Comparison of ENCODE assay signal across 25 mouse cellular contexts in genomic region chr13:5892684-5893447, GRCm38 (mm10). TPM values are rescaled to one million over a fixed set of nuclear protein-coding genes. Genes with fewer than 3 reads are reported as not detected.
DNase-seq lines count a peak whose midpoint lies in the region; ATAC-seq and TF ChIP-seq lines count a peak whose summit lies in the region.
"Had no signal": no experiment of that assay in that cellular context is flagged by ENCODE, and none has a peak within 500 bp of the region (broad histone marks: within the 10 kb centered on the region; RNA-seq: fewer than 3 reads in every experiment).

No protein-coding gene starts in this region.

- CTCF ChIA-PET in Patski (lab: Charles Lee), result interaction anchor here (1.4 kb wide), 1 partner anchor 32 kb away, joined by 3 read pairs; no protein-coding TSS in a partner anchor

- H3K36me3 ChIP-seq in intestine, postnatal 0 days (ENCODE audit: control insufficient read depth, insufficient read depth), result no peaks in the 10 kb centered on the region
- H3K36me3 ChIP-seq: forebrain, embryonic 10.5 days; heart, embryonic 13.5 days; limb, embryonic 13.5 days; liver, embryonic 12.5 days; midbrain, embryonic 13.5 days had no signal

- no peaks in the 10 kb centered on the region for H3K4me1 ChIP-seq in intestine, postnatal 0 days (replicated peaks; ENCODE audit: control insufficient read depth, insufficient read depth, low read length)
- H3K4me1 ChIP-seq: limb, embryonic 13.5 days; liver, embryonic 12.5 days; midbrain, embryonic 13.5 days had no signal

- POLR2A ChIA-PET in Patski (lab: Charles Lee), result interaction anchor here (0.7 kb wide), 1 partner anchor 57 kb away, joined by 5 read pairs; no protein-coding TSS in a partner anchor

- no peak overlapping the region for H3K27ac ChIP-seq in intestine, postnatal 0 days (ENCODE audit: low read depth, low read length)
- H3K27ac ChIP-seq: forebrain, embryonic 10.5 days; gastrocnemius, adult 2 months; heart, embryonic 13.5 days; layer of hippocampus, adult 2 months; limb, embryonic 13.5 days; liver, embryonic 12.5 days; midbrain, embryonic 13.5 days had no signal

- H3K4me3 ChIP-seq in intestine, postnatal 0 days (ENCODE audit: low read depth, low read length), result no peak overlapping the region
- H3K4me3 ChIP-seq: forebrain, embryonic 10.5 days; gastrocnemius, adult 2 months; heart, embryonic 13.5 days; layer of hippocampus, adult 2 months; limb, embryonic 13.5 days; liver, embryonic 12.5 days; megakaryocyte, embryonic 14.5 days; midbrain, embryonic 13.5 days had no signal

- whole genome bisulfite sequencing in intestine, postnatal 0 days, result 48% methylated on average over 9 of the region's 9 CpGs

- no peak overlapping the region for H3K4me2 ChIP-seq in intestine, postnatal 0 days (replicated peaks; ENCODE audit: low read depth)
- H3K4me2 ChIP-seq: heart, embryonic 13.5 days; limb, embryonic 13.5 days; liver, embryonic 12.5 days; midbrain, embryonic 13.5 days had no signal

- no peaks in the 10 kb centered on the region for H3K27me3 ChIP-seq in Patski
- H3K27me3 ChIP-seq in intestine, postnatal 0 days (replicated peaks; ENCODE audit: control insufficient read depth, insufficient read depth, low read length), result no peaks in the 10 kb centered on the region
- H3K27me3 ChIP-seq: heart, embryonic 13.5 days; limb, embryonic 13.5 days; liver, embryonic 12.5 days; megakaryocyte, embryonic 14.5 days; midbrain, embryonic 13.5 days had no signal

- in situ Hi-C loops in Patski (cut with MboI; ENCODE audit: low pct_unique_long_range_greater_than_20kb), result loop anchor here (5.0 kb wide), 1 partner anchor 99 kb away; no protein-coding TSS in a partner anchor

- no peaks in the 10 kb centered on the region for H3K9me3 ChIP-seq in intestine, postnatal 0 days (ENCODE audit: control insufficient read depth)
- H3K9me3 ChIP-seq: forebrain, embryonic 10.5 days; heart, embryonic 13.5 days; limb, embryonic 13.5 days; liver, embryonic 12.5 days; megakaryocyte, embryonic 14.5 days; midbrain, embryonic 13.5 days had no signal

- H3K9ac ChIP-seq in intestine, postnatal 0 days (ENCODE audit: low read depth, low read length), result no peak overlapping the region
- H3K9ac ChIP-seq: heart, embryonic 13.5 days; limb, embryonic 13.5 days; liver, embryonic 12.5 days; midbrain, embryonic 13.5 days had no signal

- peak; percentile 20 for DNase-seq in urinary bladder, postnatal 14 days (ENCODE audit: low spot score)
- DNase-seq in urinary bladder, postnatal 10 days (ENCODE audit: low spot score), result no peak
- DNase-seq in Patski (ENCODE audit: low read depth, low spot score), result peak; percentile 70
- no peak for DNase-seq in layer of hippocampus, postnatal 10 days (ENCODE audit: low spot score in 2 of 2)
- no peak for DNase-seq in gastrocnemius, postnatal 10 days
- no peak for DNase-seq in layer of hippocampus, adult 9-10 months (ENCODE audit: low spot score)
- DNase-seq: adrenal gland, adult 8-10 months; cerebellum, adult 2 months; gastrocnemius, adult 2 months; heart, postnatal 14 days; kidney, adult 8-10 months; kidney, postnatal 10 days; lung, adult 2 months; lung, postnatal 14 days; thymus, postnatal 14 days had no signal

- peak; percentile 54 for TF ChIP-seq CTCF in Patski (IDR thresholded peaks at IDR 0.05)
- TF ChIP-seq CTCF in intestine, postnatal 0 days (IDR thresholded peaks at IDR 0.05; ENCODE audit: low read depth), result peak; percentile 50

- ATAC-seq in Patski, result peak; percentile 96
- ATAC-seq in intestine, postnatal 0 days, result peak; percentile 97
- ATAC-seq: activated CD4-positive, CD25-positive, alpha-beta regulatory T cell, adult 4 months; CD4-positive, CD25-positive, alpha-beta regulatory T cell, adult 4 months; liver, embryonic 12.5 days; midbrain, embryonic 13.5 days had no signal

RNA-seq across cellular contexts. Expression of gene Klf6, which starts 31.6 kb away (rescaled TPM):
- polyA plus RNA-seq in Patski (2021), result 98.7 TPM
- polyA plus RNA-seq in intestine, postnatal 0 days (2015; fragmentation: Nextera tagmentation; extraction: Ambion mirVana), result 64.4 and 65.3 TPM in 2 replicates
- 10 to 100 TPM; 40.9 to 45.4 TPM for total RNA-seq in layer of hippocampus, postnatal 10 days (2021)
- total RNA-seq in gastrocnemius, postnatal 10 days (2021), result 10 to 100 TPM; 33.5 to 36.5 TPM

Comparison
In these comparisons a context has a peak if more than half of its experiments do, and no peak if none do; other contexts are left out.
1. DNase-seq: peak in urinary bladder, postnatal 14 days (single experiment) and Patski (single experiment); none in urinary bladder, postnatal 10 days (single experiment), layer of hippocampus, postnatal 10 days (0 of 2), gastrocnemius, postnatal 10 days (single experiment) and layer of hippocampus, adult 9-10 months (single experiment).